Mouse (Mus musculus) frontal cortex, postnatal 36 days (tissue): ENCODE measurements around the gene Gm28551.
"Not testable (repeated sequence)": the region's sequence is repeated elsewhere in the genome, so short reads cannot be mapped to it uniquely, and the experiment has no call there.

Experiments
- DNase-seq, 2 experiments: peaks; one replicate each; pipeline ENCODE4 v3.0.0; 2022; ENCODE audit warnings: low spot score in 2 of 2

Gene Gm28551

DNA sequence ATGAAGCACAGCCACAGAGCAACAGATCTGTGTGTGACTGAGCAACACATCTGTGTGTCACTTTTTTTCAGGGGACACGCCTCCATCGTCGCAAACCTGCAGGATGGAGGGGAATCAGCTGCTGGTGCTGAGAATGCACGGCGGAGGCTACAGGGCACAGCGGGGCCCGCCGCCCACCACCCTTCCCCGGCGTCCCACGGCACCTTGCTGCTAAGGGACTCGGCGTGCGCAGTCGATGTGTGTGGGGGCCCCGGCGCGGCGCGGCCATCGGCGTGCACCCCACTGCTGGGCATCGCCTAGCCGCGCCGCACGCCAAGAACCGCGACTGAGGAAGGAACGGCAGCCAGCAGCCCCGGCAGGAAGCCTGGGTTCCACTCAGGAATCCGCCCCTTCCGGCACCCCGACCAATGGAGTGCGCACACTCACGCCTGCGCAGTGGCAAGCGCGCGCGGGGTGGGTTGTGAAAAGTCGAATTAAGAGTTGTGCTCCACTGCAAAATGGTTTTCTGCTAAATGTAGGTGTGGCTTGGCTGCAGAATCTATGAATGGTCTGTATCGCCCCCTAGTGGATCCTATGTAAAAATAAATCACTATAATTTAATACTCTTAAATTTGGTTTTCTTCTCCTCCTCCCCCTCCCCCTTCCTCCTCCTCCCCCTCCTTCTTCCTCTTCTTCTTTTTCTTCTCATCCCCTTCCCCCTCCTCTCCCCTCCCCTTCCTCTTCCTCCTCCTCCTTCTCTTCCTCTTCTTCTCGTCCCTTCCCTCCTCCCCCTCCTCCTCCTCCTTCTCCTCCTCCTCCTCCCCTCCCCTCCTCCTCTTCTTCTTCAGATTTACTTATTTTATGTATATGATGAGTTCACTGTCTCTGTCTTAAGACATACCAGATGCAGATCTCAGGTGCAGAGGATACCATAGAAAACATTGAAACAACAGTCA, at the start of gene Gm28551, which contains the start of the genes Asdurf and Asnsd1:
TSS of gene Gm28551 (minus strand) at position 341 of the 935 bp plus-strand sequence.
TSS of gene Asdurf (minus strand) at position 293 of the 935 bp plus-strand sequence.
TSS of gene Asnsd1 (minus strand) at position 426 of the 935 bp plus-strand sequence.
- DNase-seq = peak; percentile 98

DNA sequence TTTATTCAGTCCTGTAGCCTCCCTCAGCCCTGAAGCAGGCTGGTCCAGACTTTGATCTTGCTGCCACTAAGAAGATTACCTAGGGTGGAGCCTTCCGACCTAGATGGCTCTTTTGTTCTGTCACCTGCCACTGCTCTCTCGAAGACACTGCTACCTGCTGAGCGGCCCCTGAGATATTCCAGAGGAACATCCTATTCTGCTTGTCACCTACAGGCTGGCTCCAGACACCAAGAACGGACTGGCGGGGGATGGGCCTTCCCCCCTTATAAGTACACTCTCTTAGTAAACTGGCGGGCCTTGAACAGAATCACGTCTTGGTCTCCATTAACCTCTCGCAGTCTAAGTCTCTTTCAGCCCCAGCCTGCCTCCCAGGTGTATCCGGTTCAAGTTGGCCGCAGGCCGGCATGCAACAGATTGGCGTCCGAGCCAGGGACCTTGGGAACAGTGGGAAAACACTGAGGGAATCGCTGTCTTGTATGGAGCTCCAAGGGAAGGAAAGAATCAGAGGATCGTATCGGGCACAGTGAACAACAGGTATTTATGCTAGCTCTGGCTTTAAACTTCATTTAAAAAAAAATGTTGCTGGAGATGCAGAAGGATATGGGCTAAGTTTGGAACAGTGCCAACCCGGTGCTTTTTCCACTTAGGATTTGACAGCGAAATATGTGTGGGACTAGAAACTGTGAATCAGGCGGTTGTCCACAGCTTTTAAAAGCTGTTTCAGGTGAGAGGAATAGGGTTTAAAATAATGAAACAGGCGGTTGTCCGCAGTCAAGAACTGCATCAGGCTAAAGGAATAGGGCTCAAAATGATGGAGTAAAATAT, 41.7 kb upstream of the Gm28551 start:
- DNase-seq = peak; percentile 6 to 47

DNA sequence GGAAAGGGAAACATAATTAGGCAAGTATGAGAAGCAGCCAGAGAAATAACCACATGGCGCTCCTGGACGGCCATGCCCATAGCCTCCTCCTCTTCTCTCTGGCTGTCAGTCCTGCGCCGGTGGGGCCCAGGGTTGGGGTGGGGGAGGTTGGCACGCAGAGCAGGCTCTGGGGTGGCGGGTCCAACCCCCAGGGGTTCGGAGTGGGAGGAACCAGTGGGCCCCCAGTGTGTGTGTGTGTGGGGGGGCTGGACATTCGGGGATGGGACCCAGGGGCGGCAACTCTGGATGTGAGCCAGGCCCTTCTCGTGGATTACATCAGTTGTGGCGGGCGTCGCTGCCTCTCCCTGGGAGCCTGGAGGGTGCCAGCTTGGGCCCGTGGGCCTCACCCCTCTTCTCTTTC, 36.3 kb upstream of the Gm28551 start:
- DNase-seq = no peak

DNA sequence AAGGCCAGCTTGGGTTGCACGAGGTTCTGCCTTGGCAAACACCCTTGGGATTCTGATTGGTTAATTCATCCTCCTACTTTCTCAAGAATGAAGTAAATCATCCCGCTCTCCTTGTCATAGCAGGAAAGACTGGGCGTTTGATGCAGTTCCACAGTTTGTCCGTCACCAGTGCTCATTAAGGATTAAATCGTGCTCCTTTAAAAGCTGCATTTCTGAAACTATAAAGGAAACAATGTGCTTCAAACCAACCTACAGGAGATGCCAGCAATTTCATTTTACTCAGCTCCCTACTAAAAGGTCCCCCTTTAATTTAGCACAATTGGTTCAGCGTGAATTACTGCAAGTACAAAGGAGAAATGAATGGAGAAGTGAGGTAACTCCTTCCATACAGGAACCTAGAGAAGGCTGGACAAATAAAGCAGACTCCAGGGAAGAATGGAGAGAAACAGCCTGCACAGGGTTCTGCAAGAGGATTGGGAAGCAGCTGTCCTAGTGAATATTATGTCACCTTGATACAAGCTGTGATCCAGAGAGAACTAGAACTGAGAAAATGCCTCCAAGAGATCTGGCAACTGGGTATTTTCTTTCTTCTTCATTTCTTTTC, 31.7 kb upstream of the Gm28551 start:
- no peak for DNase-seq

DNA sequence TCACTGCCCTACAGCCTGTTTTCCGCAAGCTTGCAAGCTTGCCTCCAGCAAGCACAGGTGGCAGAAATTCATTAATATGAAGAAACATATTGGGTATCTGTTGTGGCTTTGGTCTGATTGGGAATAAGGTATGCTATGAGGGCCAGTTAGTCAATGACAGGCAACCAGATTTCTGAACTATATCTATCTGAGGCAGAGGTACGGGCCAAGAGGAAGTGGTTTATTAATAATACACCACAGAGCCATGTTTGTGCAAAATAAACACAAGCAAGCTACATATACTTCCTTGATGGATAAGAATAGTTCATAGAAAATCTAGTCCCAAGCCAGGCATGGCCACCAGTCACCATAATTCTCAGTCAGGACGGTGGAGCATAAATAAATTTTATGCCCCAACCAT, 25.3 kb upstream of the Gm28551 start:
- no peak for DNase-seq

DNA sequence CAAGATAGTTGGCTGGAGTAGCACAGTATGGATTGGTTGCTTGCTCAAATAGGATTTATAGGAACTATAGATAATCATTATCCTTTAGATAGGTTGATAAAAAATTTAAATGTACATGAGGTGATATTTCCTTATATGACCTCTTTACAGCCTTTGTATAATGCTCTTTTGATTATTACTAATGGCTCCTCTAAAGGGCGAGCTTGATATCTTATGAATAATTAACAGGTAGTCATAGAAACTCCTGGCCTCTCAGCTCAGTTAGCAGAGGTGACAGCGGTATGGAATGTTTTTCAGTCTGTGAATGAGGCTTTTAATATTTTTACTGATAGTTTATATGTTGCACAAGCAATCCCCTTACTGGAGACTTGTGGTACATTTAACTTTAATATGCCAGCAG, 23.5 kb upstream of the Gm28551 start:
- not testable (repeated sequence) for DNase-seq

DNA sequence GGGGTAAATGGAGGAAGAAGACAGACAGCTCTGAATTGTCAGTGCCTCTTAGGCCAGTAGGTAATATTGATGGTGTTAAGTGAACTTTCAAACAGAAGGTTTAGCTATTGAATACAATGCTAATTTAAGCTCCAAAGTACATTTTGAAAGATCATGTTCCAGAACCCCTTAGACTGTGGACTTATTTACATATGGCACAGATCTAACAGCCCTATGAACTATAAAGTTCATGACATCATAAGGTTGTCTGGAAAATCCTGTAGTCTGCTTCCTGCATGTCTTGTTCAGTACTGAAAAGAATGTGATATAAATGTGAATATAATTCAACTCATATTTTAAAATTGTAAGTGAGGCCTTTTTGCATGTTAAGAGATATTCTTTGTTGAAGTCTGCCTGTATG, 6.5 kb upstream of the Gm28551 start:
- DNase-seq = no peak

DNA sequence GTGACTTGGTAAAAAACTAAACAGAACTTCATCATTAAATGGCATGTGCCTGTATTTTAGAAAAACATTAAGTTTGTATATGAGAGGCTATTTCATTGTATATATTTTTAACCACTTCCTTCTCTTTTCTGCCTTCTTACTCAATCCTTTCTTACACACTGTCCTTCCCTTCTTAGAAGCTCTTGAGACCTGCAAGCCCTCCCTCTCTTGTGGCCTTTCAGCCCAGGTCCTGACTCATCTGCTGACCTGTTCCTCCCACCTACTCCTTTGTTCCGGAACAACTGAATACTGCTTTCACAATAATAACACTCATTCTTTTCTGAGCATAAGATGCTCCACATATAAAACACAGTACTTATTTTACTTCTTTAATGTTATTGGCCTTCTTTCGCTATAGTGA, 11.4 kb downstream of the Gm28551 start:
- no peak for DNase-seq

DNA sequence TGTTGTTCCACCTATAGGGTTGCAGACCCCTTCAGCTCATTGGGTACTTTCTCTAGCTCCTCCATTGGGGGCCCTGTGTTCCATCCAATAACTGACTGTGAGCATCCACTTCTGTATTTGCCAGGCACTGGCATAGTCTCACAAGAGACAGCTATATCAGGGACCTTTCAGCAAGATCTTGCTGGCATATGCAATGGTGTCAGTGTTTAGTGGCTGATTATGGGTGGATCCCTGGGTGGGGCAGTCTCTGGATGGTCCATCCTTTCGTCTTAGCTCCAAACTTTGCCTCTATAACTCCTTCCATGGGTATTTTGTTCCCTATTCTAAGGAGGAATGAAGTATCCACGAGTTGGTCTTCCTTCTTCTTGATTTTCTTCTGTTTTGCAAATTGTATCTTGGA, 15.1 kb downstream of the Gm28551 start:
- DNase-seq = not testable (repeated sequence)

DNA sequence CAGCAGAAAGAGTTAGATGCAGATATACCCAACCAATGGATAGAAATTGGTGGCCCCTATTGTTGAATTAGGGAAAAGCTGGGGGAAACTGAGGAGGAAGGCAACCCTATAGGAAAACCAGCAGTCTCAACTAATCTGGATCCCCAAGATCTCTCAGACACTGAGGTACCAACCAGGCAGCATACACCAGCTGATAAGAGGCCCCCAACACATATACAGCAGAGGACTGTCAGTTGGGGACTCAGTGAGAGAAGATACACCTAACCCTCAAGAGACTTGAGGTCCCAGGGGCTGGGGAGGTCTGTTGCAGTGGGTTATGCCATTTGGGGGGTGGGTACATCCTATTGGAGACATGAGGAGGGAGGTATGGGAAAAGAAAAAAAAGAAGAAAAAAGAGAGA, 17.0 kb downstream of the Gm28551 start:
- DNase-seq = no peak

DNA sequence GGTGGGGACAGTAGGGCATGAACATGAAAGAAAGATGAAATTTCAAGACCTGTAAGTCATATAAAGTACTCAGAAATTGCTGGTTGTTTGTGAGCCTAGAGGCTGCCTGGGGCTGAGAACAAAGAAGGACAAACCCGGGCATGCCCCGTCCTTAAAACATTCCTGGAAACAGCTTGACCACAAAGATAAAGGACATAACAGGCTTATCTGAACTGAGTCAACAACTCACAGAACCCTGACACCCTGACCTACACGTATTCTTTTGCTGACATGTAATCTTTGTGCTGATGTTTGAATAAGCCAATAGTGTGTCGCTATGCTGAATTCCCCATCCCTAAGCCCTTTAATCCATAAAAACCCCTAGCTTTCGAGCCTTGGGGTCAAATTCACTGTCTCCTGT, 18.9 kb downstream of the Gm28551 start:
- not testable (repeated sequence) for DNase-seq

DNA sequence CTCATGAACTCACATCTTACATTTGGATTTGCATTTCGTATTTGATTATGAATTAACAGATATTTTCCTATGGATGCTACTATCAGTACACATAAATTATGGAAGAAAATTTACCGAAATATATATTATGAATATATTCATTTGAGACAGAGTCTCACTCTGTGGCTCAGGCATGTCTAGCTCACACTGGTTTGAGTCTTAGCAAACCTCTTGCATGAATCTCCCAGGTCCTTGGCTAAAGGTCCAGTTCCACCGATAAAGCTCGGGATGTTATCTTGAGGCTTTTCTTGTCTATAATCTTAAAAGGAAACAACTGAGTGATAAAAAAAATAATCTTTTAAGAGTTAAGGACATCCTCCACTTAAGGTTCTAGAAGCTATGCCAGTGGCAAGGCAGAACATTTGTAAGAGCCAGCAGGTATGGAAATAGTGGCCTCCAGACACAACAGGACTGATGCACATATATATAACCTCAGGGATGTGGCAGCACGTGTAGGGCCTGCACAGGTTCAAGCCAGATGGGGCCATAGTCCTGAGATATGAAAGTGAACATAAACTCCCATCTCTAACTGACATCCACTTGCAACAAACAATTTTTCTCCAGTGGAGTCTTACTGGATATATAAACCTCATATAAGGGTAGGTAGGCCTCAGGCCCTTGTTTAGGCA, 27.5 kb downstream of the Gm28551 start:
- no peak for DNase-seq

DNA sequence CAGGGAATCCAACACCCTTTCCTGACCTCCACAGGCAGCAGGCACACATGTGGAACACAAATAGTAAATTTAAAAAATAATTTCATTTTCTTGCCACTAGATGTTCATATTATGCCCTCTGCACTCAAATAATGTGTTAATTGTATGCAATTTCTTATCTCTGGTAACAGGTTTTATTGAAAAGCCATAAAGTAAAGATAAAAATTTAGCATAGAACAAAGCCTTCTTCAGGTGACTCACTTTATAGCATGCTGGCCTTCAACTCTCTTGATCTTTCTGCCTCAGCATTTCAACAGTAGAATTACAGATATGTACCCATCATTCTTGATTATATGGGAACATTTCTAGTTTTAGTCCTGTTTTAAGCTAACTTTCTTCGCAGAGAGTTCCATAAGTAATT, 28.2 kb downstream of the Gm28551 start:
- no peak for DNase-seq

DNA sequence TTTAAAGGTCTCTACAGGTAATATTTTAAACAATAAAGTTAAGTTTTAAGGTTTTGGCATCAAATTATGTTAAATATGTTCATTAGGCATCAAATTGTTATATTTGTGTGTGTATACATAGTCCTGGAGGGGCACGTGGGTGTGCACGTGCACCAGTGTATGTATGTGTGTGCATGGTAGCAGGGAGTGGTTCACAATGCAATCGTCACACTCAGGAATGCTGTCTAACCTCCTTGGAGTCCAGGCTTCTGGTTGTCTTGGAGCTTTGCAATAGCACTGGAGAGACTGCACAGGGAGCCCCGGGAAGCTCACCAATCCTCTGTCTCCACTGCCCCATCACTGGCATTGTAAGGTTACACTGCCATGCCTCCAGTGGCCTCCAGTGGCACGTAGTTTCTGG, 29.2 kb downstream of the Gm28551 start:
- no peak for DNase-seq

DNA sequence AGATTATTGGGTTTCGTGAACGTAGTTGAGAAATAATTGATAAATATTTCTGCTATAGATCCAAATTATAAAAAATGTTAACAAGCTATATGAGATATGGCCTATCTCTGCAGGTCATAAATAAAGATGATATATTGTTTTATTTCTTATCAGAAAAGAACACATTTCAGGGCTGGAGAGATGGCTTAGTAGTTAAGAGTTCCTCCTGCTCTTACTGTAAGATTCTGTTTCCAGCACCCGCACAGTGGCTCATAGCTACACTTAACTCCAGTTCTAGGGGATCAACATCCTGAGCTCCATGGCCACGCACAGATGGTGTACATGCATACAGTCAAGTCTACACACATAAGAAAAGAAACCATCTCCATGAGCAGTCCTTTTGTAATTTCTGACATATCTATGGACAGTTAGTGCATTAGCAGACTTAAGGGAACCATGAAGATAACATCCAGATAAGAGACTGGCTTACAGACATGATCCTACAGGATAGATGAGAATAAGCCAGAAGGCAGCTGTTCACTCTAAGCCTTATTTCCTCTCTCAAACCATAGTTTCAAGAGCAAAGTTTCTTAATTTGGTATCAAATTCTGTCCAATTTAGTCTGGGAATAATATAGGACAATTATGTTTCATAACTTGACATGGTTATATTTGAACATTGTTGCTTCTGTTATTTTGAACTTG, 30.7 kb downstream of the Gm28551 start:
- no peak for DNase-seq

DNA sequence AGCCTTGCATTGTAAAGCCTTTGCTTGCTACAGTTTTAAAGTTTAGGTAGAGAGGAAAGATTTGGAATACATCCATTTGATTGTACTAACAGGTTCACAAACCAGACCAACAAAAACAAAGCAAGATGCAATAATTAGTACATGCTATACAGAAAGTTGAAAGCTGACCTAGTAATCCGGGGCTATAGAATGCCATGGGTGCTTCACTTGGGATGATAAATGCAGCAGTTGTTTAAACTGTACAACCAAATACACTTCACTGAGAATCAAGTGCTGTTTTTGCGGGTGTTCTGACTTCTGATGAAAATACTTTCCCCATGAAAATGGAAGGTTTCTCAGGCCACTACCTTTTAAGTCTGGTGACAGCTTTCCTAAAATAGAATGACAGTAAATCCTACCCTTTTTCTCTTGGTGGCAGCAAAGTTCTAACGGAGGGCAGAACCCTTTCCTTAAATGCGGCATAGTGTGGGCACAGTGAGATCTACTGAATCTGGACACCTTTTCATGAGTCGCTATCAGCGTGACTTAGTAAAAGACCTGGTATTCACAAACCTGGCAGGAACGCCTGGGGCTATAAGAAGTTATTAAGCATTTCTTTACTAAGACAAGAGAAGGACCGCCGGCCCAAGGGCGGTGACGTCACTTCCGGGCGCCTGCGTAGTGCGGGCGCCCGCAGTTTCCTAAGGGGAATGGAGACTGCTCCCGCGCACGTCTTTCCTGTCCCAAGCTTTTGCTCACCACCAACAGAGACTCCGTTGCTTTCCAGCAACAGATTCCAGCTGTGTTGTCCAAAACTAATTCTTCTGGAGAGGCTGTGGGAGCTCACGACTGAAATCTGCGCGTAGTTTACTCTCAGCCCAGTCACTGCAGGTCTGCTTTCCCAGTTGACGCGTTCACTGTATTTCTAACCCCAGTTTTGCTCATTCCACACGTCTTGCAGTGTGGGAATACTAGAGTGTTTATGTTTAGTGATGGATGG, 39.2 kb downstream of the Gm28551 start, which contains the start of gene Osgepl1:
TSS of gene Osgepl1 (plus strand) at position 636 of the 979 bp plus-strand sequence.
- DNase-seq = peak; percentile 82 to 88

DNA sequence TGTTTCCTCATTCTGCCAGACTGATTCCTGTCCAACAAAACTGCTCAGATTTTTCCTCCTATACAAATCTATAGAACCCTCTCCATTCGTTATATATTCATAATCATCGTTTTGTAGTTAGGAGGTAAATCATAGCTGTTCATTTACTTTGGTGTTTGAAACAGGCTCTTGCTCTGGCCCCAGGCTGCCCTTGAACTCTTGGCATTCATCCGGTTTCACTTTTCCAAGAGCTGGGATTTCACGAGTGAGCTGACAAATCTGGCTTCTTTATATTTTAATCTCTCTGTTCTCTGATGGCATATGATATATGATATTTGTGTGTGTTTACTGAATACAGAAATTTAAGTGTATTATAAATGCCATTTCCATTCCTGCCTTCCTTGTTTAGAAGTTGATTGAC, 52.0 kb downstream of the Gm28551 start:
- DNase-seq = no peak

DNA sequence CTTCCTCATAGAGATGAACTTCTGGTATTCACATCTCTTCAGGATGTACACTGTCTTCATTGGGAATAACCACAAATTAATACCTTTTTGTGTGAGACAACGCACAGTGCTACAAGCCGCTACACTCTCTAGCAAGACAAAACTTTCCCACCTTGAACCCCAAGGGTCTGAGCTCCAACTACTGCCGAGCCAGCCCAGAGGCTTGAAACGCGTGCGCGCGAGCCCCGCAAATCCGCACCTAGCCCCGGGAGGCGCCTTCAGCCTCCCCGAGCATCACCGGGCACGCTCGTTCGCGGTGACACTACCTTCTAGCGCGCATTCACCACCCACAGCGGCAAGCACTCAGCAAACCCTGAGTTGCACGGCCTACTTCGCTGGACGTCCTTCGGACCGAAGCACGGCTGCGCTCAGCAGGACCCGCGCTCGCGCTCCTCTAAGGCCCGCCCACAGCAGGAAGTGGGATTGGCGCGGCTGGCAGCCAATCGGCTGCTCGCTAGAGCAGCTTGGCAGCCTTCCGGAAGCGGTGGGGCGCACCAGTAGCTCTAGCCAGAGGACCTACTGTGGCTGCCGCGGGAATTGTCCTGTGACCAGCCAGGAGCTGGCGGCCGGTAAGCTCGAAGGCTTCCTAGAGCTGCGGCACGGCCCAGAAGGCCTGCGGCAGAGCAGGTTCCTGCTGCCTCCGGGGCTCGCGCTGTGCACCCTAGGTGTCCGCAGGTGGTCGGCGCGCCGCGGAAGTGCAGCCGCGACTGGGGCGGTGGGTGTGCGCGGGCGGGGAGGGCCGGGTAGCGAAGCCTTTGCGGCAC, 55.7 kb downstream of the Gm28551 start, which contains the start of the genes Pms1, Ormdl1 and Gm28778:
TSS of gene Pms1 (minus strand) at position 438 of the 803 bp plus-strand sequence.
TSS of gene Ormdl1 (plus strand) at position 515 of the 803 bp plus-strand sequence.
TSS of gene Gm28778 (plus strand) at position 531 of the 803 bp plus-strand sequence.
- DNase-seq = peak; percentile 96
